Mouse (Mus musculus): ENCODE measurements around the gene Slain2.

Gene Slain2

GRCm38 (mm10) chr5:72913648-72914557, at the start of gene Slain2:
TSS of gene Slain2 (plus strand) at chr5:72914304.
- in situ Hi-C loops (cut with MboI; ENCODE audit: unreplicated experiment in 2 of 2) = no loop called here

- in situ Hi-C loops (cut with MboI; ENCODE audit: unreplicated experiment in 2 of 2) = loop anchor here (5.0 kb wide), 3 partner anchors 37 to 107 kb away; no protein-coding TSS in a partner anchor
Observed at GRCm38 (mm10) chr5:72864654-72865178, 49.4 kb upstream of the Slain2 start.

GRCm38 (mm10) chr5:72866260-72866905, 47.7 kb upstream of the Slain2 start:
- in situ Hi-C loops (cut with MboI; ENCODE audit: unreplicated experiment in 2 of 2) = loop anchor here (5.0 kb wide), 3 partner anchors 39 to 109 kb away; no protein-coding TSS in a partner anchor

GRCm38 (mm10) chr5:72867036-72867672, 47.0 kb upstream of the Slain2 start:
- in situ Hi-C loops (cut with MboI; ENCODE audit: unreplicated experiment in 2 of 2) = loop anchor here (5.0 kb wide), 3 partner anchors 40 to 110 kb away; no protein-coding TSS in a partner anchor

- in situ Hi-C loops (cut with MboI; ENCODE audit: unreplicated experiment in 2 of 2) = loop anchor here (5.0 kb wide), 3 partner anchors 41 to 111 kb away; no protein-coding TSS in a partner anchor
Observed at GRCm38 (mm10) chr5:72868091-72868875, 45.8 kb upstream of the Slain2 start, which contains the start of gene Tec. TSS of gene Tec (minus strand) at chr5:72868483.

GRCm38 (mm10) chr5:72869779-72870608, 44.1 kb upstream of the Slain2 start:
- in situ Hi-C loops (cut with MboI; ENCODE audit: unreplicated experiment in 2 of 2) = loop anchor here (5.0 kb wide), 3 partner anchors 43 to 113 kb away; no protein-coding TSS in a partner anchor

GRCm38 (mm10) chr5:72871114-72871513, 43.0 kb upstream of the Slain2 start:
- in situ Hi-C loops (cut with MboI; ENCODE audit: unreplicated experiment in 2 of 2) = no loop called here

GRCm38 (mm10) chr5:72879736-72880135, 34.4 kb upstream of the Slain2 start:
- in situ Hi-C loops (cut with MboI; ENCODE audit: unreplicated experiment in 2 of 2) = loop anchor here in 1 of 2 experiments (25.0 kb wide), 1 partner anchor 1367 kb away; no protein-coding TSS in a partner anchor

GRCm38 (mm10) chr5:72881748-72882411, 32.2 kb upstream of the Slain2 start:
- in situ Hi-C loops (cut with MboI; ENCODE audit: unreplicated experiment in 2 of 2) = loop anchor here in 1 of 2 experiments (25.0 kb wide), 1 partner anchor 1370 kb away; no protein-coding TSS in a partner anchor

- in situ Hi-C loops (cut with MboI; ENCODE audit: unreplicated experiment in 2 of 2) = loop anchor here in 1 of 2 experiments (25.0 kb wide), 1 partner anchor 1370 kb away; no protein-coding TSS in a partner anchor
Observed at GRCm38 (mm10) chr5:72882412-72882765, 31.7 kb upstream of the Slain2 start.

- in situ Hi-C loops (cut with MboI; ENCODE audit: unreplicated experiment in 2 of 2) = loop anchor here in 1 of 2 experiments (25.0 kb wide), 1 partner anchor 1371 kb away; no protein-coding TSS in a partner anchor
Observed at GRCm38 (mm10) chr5:72883706-72884105, 30.4 kb upstream of the Slain2 start.

- in situ Hi-C loops (cut with MboI; ENCODE audit: unreplicated experiment in 2 of 2) = loop anchor here in 1 of 2 experiments (25.0 kb wide), 1 partner anchor 1374 kb away; no protein-coding TSS in a partner anchor
Observed at GRCm38 (mm10) chr5:72886458-72887222, 27.5 kb upstream of the Slain2 start.

- in situ Hi-C loops (cut with MboI; ENCODE audit: unreplicated experiment in 2 of 2) = loop anchor here in 1 of 2 experiments (25.0 kb wide), 1 partner anchor 1376 kb away; no protein-coding TSS in a partner anchor
Observed at GRCm38 (mm10) chr5:72888260-72888659, 25.8 kb upstream of the Slain2 start.

GRCm38 (mm10) chr5:72891534-72891933, 22.6 kb upstream of the Slain2 start:
- in situ Hi-C loops (cut with MboI; ENCODE audit: unreplicated experiment in 2 of 2) = loop anchor here (5.0 to 25.0 kb wide), 5 partner anchors 227 to 1379 kb away; no protein-coding TSS in a partner anchor

GRCm38 (mm10) chr5:72893987-72894386, 20.1 kb upstream of the Slain2 start:
- in situ Hi-C loops (cut with MboI; ENCODE audit: unreplicated experiment in 2 of 2) = loop anchor here (5.0 to 25.0 kb wide), 5 partner anchors 229 to 1382 kb away; no protein-coding TSS in a partner anchor

- in situ Hi-C loops (cut with MboI; ENCODE audit: unreplicated experiment in 2 of 2) = loop anchor here (5.0 to 25.0 kb wide), 6 partner anchors 230 to 1383 kb away; no protein-coding TSS in a partner anchor
Observed at GRCm38 (mm10) chr5:72895261-72895660, 18.8 kb upstream of the Slain2 start.
